8 mouse cellular contexts compared by ENCODE assay signal in genomic region chr10:79853860-79854795, GRCm38 (mm10). TPM values are rescaled to one million over a fixed set of nuclear protein-coding genes. Genes with fewer than 3 reads are reported as not detected.
A peak's percentile ranks its signal among the peaks of the same experiment; 100 is the strongest.
DNase-seq lines count a peak whose midpoint lies in the region; ATAC-seq and TF ChIP-seq lines count a peak whose summit lies in the region.

Ptbp1 (plus strand) TSS chr10:79854427.

- WGBS in hindbrain, embryonic 13.5 days: under 1% methylated on average over 75 of the region's 75 CpGs

- no peaks in the 10 kb centered on the region for H3K9me3 ChIP-seq in hindbrain, embryonic 13.5 days

- peak within 1 kb of the TSS; percentile 99 for H3K9ac ChIP-seq in hindbrain, embryonic 13.5 days

- POLR2A ChIA-PET in Patski (lab: Charles Lee): interaction anchor here (0.6 to 1.8 kb wide), 3 partner anchors 13 to 60 kb away, joined by 3 to 10 read pairs (median 8); no protein-coding TSS in a partner anchor

- in situ Hi-C loops in Patski (cut with MboI; ENCODE audit: low pct_unique_long_range_greater_than_20kb): no loop called here

- DNase-seq in Patski (ENCODE audit: low read depth, low spot score): peak; percentile 99
- DNase-seq in cerebellum, postnatal 14 days: peak; percentile 100
- peak; percentile 99 to 100 for DNase-seq in frontal cortex, postnatal 14 days (ENCODE audit: low spot score in 2 of 2)
- DNase-seq in layer of hippocampus, postnatal 25 days (ENCODE audit: extremely low spot score in 1 of 2, low spot score in 1 of 2): peak; percentile 91 to 94
- DNase-seq in lung, postnatal 25 days (ENCODE audit: low spot score): peak; percentile 99
- peak; percentile 100 for DNase-seq in retina, embryonic 14.5 days (ENCODE audit: low spot score)
- peak; percentile 99 for DNase-seq in thymus, postnatal 4 days

- peaks cover 23% of the 10 kb centered on the region for H3K36me3 ChIP-seq in hindbrain, embryonic 13.5 days

- peak within 1 kb of the TSS; percentile 100 for H3K4me3 ChIP-seq in hindbrain, embryonic 13.5 days

- no peaks in the 10 kb centered on the region for H3K27me3 ChIP-seq in Patski
- H3K27me3 ChIP-seq in hindbrain, embryonic 13.5 days: no peaks in the 10 kb centered on the region

- H3K27ac ChIP-seq in hindbrain, embryonic 13.5 days: peak within 1 kb of the TSS; percentile 100

- TF ChIP-seq CTCF in Patski (IDR thresholded peaks at IDR 0.05): no peak

- ATAC-seq in Patski: peak; percentile 72
- ATAC-seq in hindbrain, embryonic 13.5 days (ENCODE audit: low FRiP score): peak; percentile 94

- CTCF ChIA-PET in Patski (lab: Charles Lee): interaction anchor here (0.9 to 1.4 kb wide), 3 partner anchors 13 to 19 kb away, joined by 3 to 4 read pairs (median 3); no protein-coding TSS in a partner anchor

- H3K4me1 ChIP-seq in hindbrain, embryonic 13.5 days (replicated peaks): peaks cover 66% of the 10 kb centered on the region

- H3K4me2 ChIP-seq in hindbrain, embryonic 13.5 days: peak within 1 kb of the TSS; percentile 95

RNA-seq across cellular contexts. Expression of gene Ptbp1, which starts in this region (rescaled TPM):
- polyA plus RNA-seq in Patski (2021): 349 TPM
- polyA plus RNA-seq in hindbrain, embryonic 13.5 days (2015; fragmentation: Nextera tagmentation; extraction: Ambion mirVana): 84.7 and 86.0 TPM in 2 replicates
- total RNA-seq in layer of hippocampus, postnatal 25 days (2021): 10 to 100 TPM; 44.0 to 66.0 TPM

Comparison
In these comparisons a context has a peak if more than half of its experiments do, and no peak if none do; other contexts are left out.
1. Peak in every context shown above with its lines: DNase-seq, ATAC-seq, H3K4me3 ChIP-seq and H3K27ac ChIP-seq.